10 mouse cellular contexts compared by ENCODE assay signal in genomic region chr14:55492103-55492502, GRCm38 (mm10). TPM values are rescaled to one million over a fixed set of nuclear protein-coding genes. Genes with fewer than 3 reads are reported as not detected.
DNase-seq lines count a peak whose midpoint lies in the region; ATAC-seq and TF ChIP-seq lines count a peak whose summit lies in the region.
"Had no signal": no experiment of that assay in that cellular context is flagged by ENCODE, and none has a peak within 500 bp of the region (broad histone marks: within the 10 kb centered on the region; RNA-seq: fewer than 3 reads in every experiment).

No protein-coding gene starts in this region.

- ATAC-seq in hindbrain, embryonic 13.5 days (ENCODE audit: low FRiP score), result no peak
- no peak for ATAC-seq in midbrain, embryonic 12.5 days (ENCODE audit: low FRiP score, low read depth)
- ATAC-seq in lung, postnatal 0 days, result no peak

- peaks cover 28% of the 10 kb centered on the region for H3K27me3 ChIP-seq in heart, embryonic 10.5 days (ENCODE audit: insufficient read depth, poor library complexity, severe bottlenecking)
- H3K27me3 ChIP-seq in hindbrain, embryonic 13.5 days, result no peaks in the 10 kb centered on the region
- no peaks in the 10 kb centered on the region for H3K27me3 ChIP-seq in midbrain, embryonic 12.5 days
- H3K27me3 ChIP-seq in lung, postnatal 0 days (replicated peaks; ENCODE audit: insufficient read depth, low read length), result 0 out of 2 replicates have a peak, but pooled peaks cover 4% of the 10 kb centered on the region

- peak overlapping the region; percentile 87; the same call in 1 of the 2 replicates for H3K27ac ChIP-seq in heart, embryonic 10.5 days
- no peak overlapping the region for H3K27ac ChIP-seq in hindbrain, embryonic 13.5 days
- H3K27ac ChIP-seq in midbrain, embryonic 12.5 days (replicated peaks), result peak overlapping the region; percentile 91
- no peak overlapping the region for H3K27ac ChIP-seq in lung, postnatal 0 days (ENCODE audit: low read length)

- WGBS in heart, embryonic 10.5 days, result 27% methylated on average over 3 of the region's 3 CpGs
- WGBS in hindbrain, embryonic 13.5 days, result 44% methylated on average over 3 of the region's 3 CpGs
- WGBS in midbrain, embryonic 12.5 days, result 56% methylated on average over 3 of the region's 3 CpGs
- 28% methylated on average over 3 of the region's 3 CpGs for WGBS in lung, postnatal 0 days

- TF ChIP-seq POLR2A in brain, embryonic 14.5 days (IDR thresholded peaks at IDR 0.05; ENCODE audit: borderline replicate concordance, extremely low read depth, insufficient read depth, insufficient read length, poor library complexity, severe bottlenecking), result no peak

- H3K9me3 ChIP-seq in heart, embryonic 10.5 days, result no peaks in the 10 kb centered on the region; the same call in 1 of the 2 replicates
- no peaks in the 10 kb centered on the region for H3K9me3 ChIP-seq in hindbrain, embryonic 13.5 days
- H3K9me3 ChIP-seq in midbrain, embryonic 12.5 days, result no peaks in the 10 kb centered on the region
- no peaks in the 10 kb centered on the region for H3K9me3 ChIP-seq in lung, postnatal 0 days (ENCODE audit: low read length)

- TF ChIP-seq EP300 in lung, postnatal 0 days (IDR thresholded peaks at IDR 0.05), result no peak

- peak overlapping the region; percentile 86; the same call in 1 of the 2 replicates for H3K4me3 ChIP-seq in heart, embryonic 10.5 days
- peak overlapping the region; percentile 86 for H3K4me3 ChIP-seq in hindbrain, embryonic 13.5 days
- peak overlapping the region; percentile 88 for H3K4me3 ChIP-seq in midbrain, embryonic 12.5 days
- no peak overlapping the region for H3K4me3 ChIP-seq in lung, postnatal 0 days (ENCODE audit: low read depth, low read length)

- no peak for TF ChIP-seq CTCF in brain, embryonic 14.5 days (IDR thresholded peaks at IDR 0.05; ENCODE audit: borderline replicate concordance, extremely low read depth, insufficient read depth, insufficient read length)
- no peak for TF ChIP-seq CTCF in lung, postnatal 0 days (IDR thresholded peaks at IDR 0.05)

- H3K9ac ChIP-seq in hindbrain, embryonic 13.5 days, result 0 out of 2 replicates have a peak overlapping the region, but pooled peaks have one; percentile 35
- H3K9ac ChIP-seq in midbrain, embryonic 12.5 days (replicated peaks), result 0 out of 2 replicates have a peak overlapping the region, but pooled peaks have one; percentile 92
- no peak overlapping the region for H3K9ac ChIP-seq in lung, postnatal 0 days (replicated peaks; ENCODE audit: low read depth)

- peak overlapping the region; percentile 77 for H3K4me2 ChIP-seq in hindbrain, embryonic 13.5 days
- H3K4me2 ChIP-seq in midbrain, embryonic 12.5 days (replicated peaks), result peak overlapping the region; percentile 78
- no peak overlapping the region for H3K4me2 ChIP-seq in lung, postnatal 0 days (replicated peaks; ENCODE audit: low read depth, low read length)

- DNase-seq in heart, embryonic 10.5 days (ENCODE audit: low spot score), result no peak
- no peak for DNase-seq in heart, adult 8-10 months (ENCODE audit: low spot score)
- peak; percentile 87 for DNase-seq in brain, embryonic 14.5 days (ENCODE audit: low read depth)
- DNase-seq in gastrocnemius, adult 18-20 months (ENCODE audit: low spot score), result no peak
- no peak for DNase-seq in B cell, adult 2 months
- no peak for DNase-seq in lung, postnatal 0 days (ENCODE audit: low spot score)

- peaks cover 48% of the 10 kb centered on the region for H3K4me1 ChIP-seq in heart, embryonic 10.5 days
- peaks cover 24% of the 10 kb centered on the region for H3K4me1 ChIP-seq in hindbrain, embryonic 13.5 days (replicated peaks)
- H3K4me1 ChIP-seq in midbrain, embryonic 12.5 days, result peaks cover 20% of the 10 kb centered on the region
- H3K4me1 ChIP-seq in lung, postnatal 0 days (ENCODE audit: insufficient read depth, low read depth, low read length), result no peaks in the 10 kb centered on the region; the same call in 1 of the 2 replicates

- peaks cover 8% of the 10 kb centered on the region; the same call in 1 of the 2 replicates for H3K36me3 ChIP-seq in heart, embryonic 10.5 days
- H3K36me3 ChIP-seq in hindbrain, embryonic 13.5 days, result peaks cover 37% of the 10 kb centered on the region
- peaks cover 30% of the 10 kb centered on the region for H3K36me3 ChIP-seq in midbrain, embryonic 12.5 days
- H3K36me3 ChIP-seq in lung, postnatal 0 days (ENCODE audit: insufficient read depth, low read length), result no peaks in the 10 kb centered on the region

RNA-seq across cellular contexts. Expression of gene Carmil3, which starts 1.7 kb away (rescaled TPM):
- polyA plus RNA-seq in heart, embryonic 10.5 days (2016; fragmentation: Nextera tagmentation; extraction: Ambion mirVana), result 1.5 and 3.3 TPM in 2 replicates
- 1 to 10 TPM; 2.4 to 3.6 (median 2.4) TPM for total RNA-seq in heart, adult 8-10 months (2022)
- polyA plus RNA-seq in brain, embryonic 14.5 days (2012; rRNA removed), result 178 and 292 TPM in 2 replicates
- polyA plus RNA-seq in hindbrain, embryonic 13.5 days (2015; fragmentation: Nextera tagmentation; extraction: Ambion mirVana), result 21.6 and 22.1 TPM in 2 replicates
- 13.8 and 14.8 TPM in 2 replicates for polyA plus RNA-seq in midbrain, embryonic 12.5 days (2016; fragmentation: Nextera tagmentation; extraction: Ambion mirVana)
- total RNA-seq in gastrocnemius, adult 18-20 months (2021), result under 1 TPM; 0.26 to 0.41 TPM
- 0.23 and 0.42 TPM in 2 replicates for polyA plus RNA-seq in lung, postnatal 0 days (2015; fragmentation: Nextera tagmentation; extraction: Ambion mirVana)
- polyA plus RNA-seq: CD4-positive, CD25-positive, alpha-beta regulatory T cell, adult 4 months had no signal

RNA-seq across cellular contexts. Expression of gene Dhrs4, which starts 13.5 kb away (rescaled TPM):
- 62.6 and 85.5 TPM in 2 replicates for polyA plus RNA-seq in heart, embryonic 10.5 days (2016; fragmentation: Nextera tagmentation; extraction: Ambion mirVana)
- total RNA-seq in heart, adult 8-10 months (2022), result 100 to 1,000 TPM; 132 to 160 (median 146) TPM
- 16.0 and 25.6 TPM in 2 replicates for polyA plus RNA-seq in brain, embryonic 14.5 days (2012; rRNA removed)
- polyA plus RNA-seq in hindbrain, embryonic 13.5 days (2015; fragmentation: Nextera tagmentation; extraction: Ambion mirVana), result 24.4 and 30.9 TPM in 2 replicates
- 38.2 and 39.6 TPM in 2 replicates for polyA plus RNA-seq in midbrain, embryonic 12.5 days (2016; fragmentation: Nextera tagmentation; extraction: Ambion mirVana)
- total RNA-seq in gastrocnemius, adult 18-20 months (2021), result 10 to 100 TPM; 37.1 to 46.0 TPM
- 54.8 and 57.5 TPM in 2 replicates for polyA plus RNA-seq in lung, postnatal 0 days (2015; fragmentation: Nextera tagmentation; extraction: Ambion mirVana)

RNA-seq across cellular contexts. Expression of gene Cpne6, which starts 18.1 kb away (rescaled TPM):
- polyA plus RNA-seq in heart, embryonic 10.5 days (2016; fragmentation: Nextera tagmentation; extraction: Ambion mirVana), result 0.36 and 0.41 TPM in 2 replicates
- under 1 TPM in 1 of 4 experiments, not detected in 3; 0.12 TPM for total RNA-seq in heart, adult 8-10 months (2022)
- polyA plus RNA-seq in brain, embryonic 14.5 days (2012; rRNA removed), result 6.7 and 9.5 TPM in 2 replicates
- 2.4 and 2.5 TPM in 2 replicates for polyA plus RNA-seq in hindbrain, embryonic 13.5 days (2015; fragmentation: Nextera tagmentation; extraction: Ambion mirVana)
- 0.42 and 0.79 TPM in 2 replicates for polyA plus RNA-seq in midbrain, embryonic 12.5 days (2016; fragmentation: Nextera tagmentation; extraction: Ambion mirVana)
- total RNA-seq in gastrocnemius, adult 18-20 months (2021), result not detected
- polyA plus RNA-seq in lung, postnatal 0 days (2015; fragmentation: Nextera tagmentation; extraction: Ambion mirVana), result not detected in 2 replicates
- polyA plus RNA-seq: CD4-positive, CD25-positive, alpha-beta regulatory T cell, adult 4 months had no signal

RNA-seq across cellular contexts. Expression of gene Nrl, which starts 32.7 kb away (rescaled TPM):
- polyA plus RNA-seq in heart, embryonic 10.5 days (2016; fragmentation: Nextera tagmentation; extraction: Ambion mirVana), result not detected in 2 replicates
- total RNA-seq in heart, adult 8-10 months (2022), result not detected
- polyA plus RNA-seq in brain, embryonic 14.5 days (2012; rRNA removed), result 0.56 and 0.69 TPM in 2 replicates
- 0.05 and 0.10 TPM in 2 replicates for polyA plus RNA-seq in hindbrain, embryonic 13.5 days (2015; fragmentation: Nextera tagmentation; extraction: Ambion mirVana)
- polyA plus RNA-seq in midbrain, embryonic 12.5 days (2016; fragmentation: Nextera tagmentation; extraction: Ambion mirVana), result not detected in 2 replicates
- not detected for total RNA-seq in gastrocnemius, adult 18-20 months (2021)
- polyA plus RNA-seq in lung, postnatal 0 days (2015; fragmentation: Nextera tagmentation; extraction: Ambion mirVana), result not detected in 2 replicates
- polyA plus RNA-seq: embryonic facial prominence, embryonic 11.5 days had no signal

RNA-seq across cellular contexts. Expression of gene Pck2, which starts 48.0 kb away (rescaled TPM):
- polyA plus RNA-seq in heart, embryonic 10.5 days (2016; fragmentation: Nextera tagmentation; extraction: Ambion mirVana), result 31.5 and 32.5 TPM in 2 replicates
- total RNA-seq in heart, adult 8-10 months (2022), result 10 to 100 TPM in 2 of 4 experiments, 1 to 10 TPM in 2; 6.6 to 12.5 (median 9.3) TPM
- polyA plus RNA-seq in brain, embryonic 14.5 days (2012; rRNA removed), result 21.5 and 23.2 TPM in 2 replicates
- polyA plus RNA-seq in hindbrain, embryonic 13.5 days (2015; fragmentation: Nextera tagmentation; extraction: Ambion mirVana), result 20.7 and 21.5 TPM in 2 replicates
- 16.8 and 22.0 TPM in 2 replicates for polyA plus RNA-seq in midbrain, embryonic 12.5 days (2016; fragmentation: Nextera tagmentation; extraction: Ambion mirVana)
- 1 to 10 TPM; 2.8 to 3.1 TPM for total RNA-seq in gastrocnemius, adult 18-20 months (2021)
- polyA plus RNA-seq in lung, postnatal 0 days (2015; fragmentation: Nextera tagmentation; extraction: Ambion mirVana), result 37.4 and 37.6 TPM in 2 replicates

Comparison
In these comparisons a context has a peak if more than half of its experiments do, and no peak if none do; other contexts are left out.
1. H3K27ac ChIP-seq: peak in heart, embryonic 10.5 days (single experiment) and midbrain, embryonic 12.5 days (single experiment); none in hindbrain, embryonic 13.5 days (single experiment) and lung, postnatal 0 days (single experiment).